Mouse (Mus musculus): ENCODE results near the gene Fam214a. TPM values are rescaled to one million over a fixed set of nuclear protein-coding genes. Genes with fewer than 3 reads are reported as not detected.

Fam214a gene
- polyA plus RNA-seq, 1 experiment from 2014 or later, result 6.4 TPM

GRCm38 (mm10) chr9:74966200-74966599, 13.5 kb downstream of the Fam214a start:
- H3K27me3 ChIP-seq (ENCODE audit: insufficient read depth, low read length), result no peaks in the 10 kb centered on the region
- no peak overlapping the region for H3K27ac ChIP-seq (ENCODE audit: low read depth)
- 41% methylated on average over 4 of the region's 4 CpGs for WGBS (ENCODE audit: insufficient replicate concordance)
- H3K36me3 ChIP-seq (replicated peaks; ENCODE audit: insufficient read depth, low read length), result peaks cover 7% of the 10 kb centered on the region; the same call in 1 of the 2 replicates
- DNase-seq (no peak), ATAC-seq (no peak)
- H3K9ac ChIP-seq (replicated peaks), result no peak overlapping the region
- TF ChIP-seq EP300 (IDR thresholded peaks at IDR 0.05; ENCODE audit: low read depth) (no peak), CTCF (IDR thresholded peaks at IDR 0.05; ENCODE audit: low read depth) (no peak)
- no peak overlapping the region for H3K4me2 ChIP-seq (ENCODE audit: low read depth, low read length)
- H3K4me3 ChIP-seq (ENCODE audit: low read depth, low read length), result no peak overlapping the region
- no peaks in the 10 kb centered on the region for H3K9me3 ChIP-seq (ENCODE audit: low read length)
- 0 out of 2 replicates have a peak, but pooled peaks cover 2% of the 10 kb centered on the region for H3K4me1 ChIP-seq (ENCODE audit: insufficient read depth)

DNA sequence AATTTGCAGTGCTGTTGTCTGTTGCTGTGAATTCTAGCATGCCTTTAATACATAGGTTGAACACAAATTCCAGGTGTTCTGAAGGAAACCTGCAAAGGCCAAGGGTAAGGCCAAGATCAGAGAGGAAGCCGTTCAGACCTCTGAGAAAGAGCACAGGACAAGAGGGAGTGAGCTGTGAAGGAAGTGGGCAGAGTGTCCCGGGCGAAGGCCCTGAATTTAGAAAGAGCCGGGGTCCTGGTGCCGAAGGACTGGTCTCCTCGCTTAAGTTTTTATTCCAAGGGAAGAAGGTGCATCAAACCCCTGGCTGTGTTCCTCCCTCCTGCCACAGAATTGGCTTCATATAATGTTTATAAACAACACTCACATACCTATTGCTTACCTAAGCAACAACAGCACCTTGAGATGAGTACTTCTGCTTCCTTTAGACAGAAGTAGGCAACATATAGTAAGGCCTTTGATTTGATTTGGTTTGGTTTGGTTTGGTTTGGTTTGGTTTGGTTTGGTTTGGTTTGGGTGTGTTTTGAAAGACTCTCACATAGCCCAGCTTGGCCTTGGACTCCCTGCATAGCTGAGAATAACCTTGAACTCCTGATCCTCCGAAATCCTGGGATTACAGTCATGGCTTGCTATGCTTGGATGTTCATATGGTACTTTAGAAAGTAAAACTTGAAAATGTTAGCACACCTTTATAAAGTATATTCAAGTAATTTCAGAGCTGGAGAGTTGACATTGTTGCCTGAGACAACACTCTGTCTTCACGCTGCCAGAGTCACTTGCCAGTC, 16.2 kb downstream of the Fam214a start:
- no peak overlapping the region for H3K4me2 ChIP-seq (ENCODE audit: low read depth, low read length)
- WGBS (ENCODE audit: insufficient replicate concordance), result 86% methylated on average over 8 of the region's 8 CpGs
- no peaks in the 10 kb centered on the region for H3K36me3 ChIP-seq (replicated peaks; ENCODE audit: insufficient read depth, low read length)
- DNase-seq (no peak), ATAC-seq (no peak)
- H3K9me3 ChIP-seq (ENCODE audit: low read length), result no peaks in the 10 kb centered on the region
- TF ChIP-seq CTCF (IDR thresholded peaks at IDR 0.05; ENCODE audit: low read depth) (no peak), EP300 (IDR thresholded peaks at IDR 0.05; ENCODE audit: low read depth) (no peak)
- no peak overlapping the region for H3K27ac ChIP-seq (ENCODE audit: low read depth)
- H3K9ac ChIP-seq (replicated peaks), result no peak overlapping the region
- H3K4me1 ChIP-seq (ENCODE audit: insufficient read depth), result 0 out of 2 replicates have a peak, but pooled peaks cover 2% of the 10 kb centered on the region
- H3K27me3 ChIP-seq (ENCODE audit: insufficient read depth, low read length), result no peaks in the 10 kb centered on the region
- no peak overlapping the region for H3K4me3 ChIP-seq (ENCODE audit: low read depth, low read length)

GRCm38 (mm10) chr9:74970591-74970990, 17.9 kb downstream of the Fam214a start:
- no peaks in the 10 kb centered on the region for H3K27me3 ChIP-seq (ENCODE audit: insufficient read depth, low read length)
- DNase-seq (no peak), ATAC-seq (no peak)
- no peak overlapping the region for H3K4me3 ChIP-seq (ENCODE audit: low read depth, low read length)
- 59% methylated on average over 1 of the region's 1 CpGs for WGBS (ENCODE audit: insufficient replicate concordance)
- TF ChIP-seq EP300 (IDR thresholded peaks at IDR 0.05; ENCODE audit: low read depth) (no peak), CTCF (IDR thresholded peaks at IDR 0.05; ENCODE audit: low read depth) (no peak)
- no peak overlapping the region for H3K4me2 ChIP-seq (ENCODE audit: low read depth, low read length)
- H3K9ac ChIP-seq (replicated peaks), result no peak overlapping the region
- H3K4me1 ChIP-seq (ENCODE audit: insufficient read depth), result peaks cover 15% of the 10 kb centered on the region
- H3K27ac ChIP-seq (ENCODE audit: low read depth), result no peak overlapping the region
- no peaks in the 10 kb centered on the region for H3K9me3 ChIP-seq (ENCODE audit: low read length)
- no peaks in the 10 kb centered on the region for H3K36me3 ChIP-seq (replicated peaks; ENCODE audit: insufficient read depth, low read length)

GRCm38 (mm10) chr9:74971191-74971976, 18.7 kb downstream of the Fam214a start:
- Histone ChIP-seq H3K4me2 (ENCODE audit: low read depth, low read length) (no peak overlapping the region), H3K4me3 (ENCODE audit: low read depth, low read length) (no peak overlapping the region), H3K9ac (replicated peaks) (no peak overlapping the region), H3K4me1 (ENCODE audit: insufficient read depth) (peaks cover 16% of the 10 kb centered on the region), H3K27ac (ENCODE audit: low read depth) (no peak overlapping the region), H3K36me3 (replicated peaks; ENCODE audit: insufficient read depth, low read length) (no peaks in the 10 kb centered on the region), H3K27me3 (ENCODE audit: insufficient read depth, low read length) (no peaks in the 10 kb centered on the region), H3K9me3 (ENCODE audit: low read length) (no peaks in the 10 kb centered on the region)
- ATAC-seq, result no peak
- no peak for DNase-seq
- WGBS (ENCODE audit: insufficient replicate concordance), result 76% methylated on average over 12 of the region's 12 CpGs
- no peak for TF ChIP-seq EP300 (IDR thresholded peaks at IDR 0.05; ENCODE audit: low read depth)
- no peak for TF ChIP-seq CTCF (IDR thresholded peaks at IDR 0.05; ENCODE audit: low read depth)

- WGBS (ENCODE audit: insufficient replicate concordance), result 63% methylated on average over 5 of the region's 5 CpGs
- no peak for TF ChIP-seq EP300 (IDR thresholded peaks at IDR 0.05; ENCODE audit: low read depth)
- TF ChIP-seq CTCF (IDR thresholded peaks at IDR 0.05; ENCODE audit: low read depth), result no peak
Measured at GRCm38 (mm10) chr9:74972736-74973135, 20.1 kb downstream of the Fam214a start.

DNA sequence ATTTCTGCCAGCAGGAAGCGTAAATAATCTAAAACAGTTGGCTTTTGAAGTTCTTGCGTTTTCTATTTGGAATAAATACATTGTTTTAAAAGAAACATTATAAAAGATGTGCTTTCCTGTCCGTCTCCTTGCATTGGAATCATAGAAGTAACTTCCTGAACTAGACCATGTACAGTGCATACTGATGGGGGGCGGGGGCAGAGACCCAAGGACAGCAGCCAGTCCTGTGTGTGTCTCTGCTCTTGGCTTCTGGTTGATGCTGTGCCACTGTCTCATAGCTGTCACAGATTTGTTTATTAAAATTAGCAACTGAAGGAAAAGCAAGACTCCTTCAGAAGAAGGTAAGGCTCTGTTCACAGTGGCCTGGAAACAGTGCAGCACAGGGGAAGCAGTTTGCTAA, 20.5 kb downstream of the Fam214a start:
- Histone ChIP-seq H3K27me3 (ENCODE audit: insufficient read depth, low read length) (no peaks in the 10 kb centered on the region), H3K4me3 (ENCODE audit: low read depth, low read length) (no peak overlapping the region), H3K9ac (replicated peaks) (no peak overlapping the region), H3K4me2 (ENCODE audit: low read depth, low read length) (no peak overlapping the region), H3K36me3 (replicated peaks; ENCODE audit: insufficient read depth, low read length) (no peaks in the 10 kb centered on the region), H3K4me1 (ENCODE audit: insufficient read depth) (peaks cover 17% of the 10 kb centered on the region), H3K27ac (ENCODE audit: low read depth) (peak overlapping the region; percentile 49; the same call in 1 of the 2 replicates), H3K9me3 (ENCODE audit: low read length) (no peaks in the 10 kb centered on the region)
- 73% methylated on average over 4 of the region's 4 CpGs for WGBS (ENCODE audit: insufficient replicate concordance)
- DNase-seq (no peak), ATAC-seq (no peak)
- no peak for TF ChIP-seq CTCF (IDR thresholded peaks at IDR 0.05; ENCODE audit: low read depth)
- no peak for TF ChIP-seq EP300 (IDR thresholded peaks at IDR 0.05; ENCODE audit: low read depth)

More at GRCm38 (mm10) chr9:74972736-74973135, 20.1 kb downstream of the Fam214a start:
- Histone ChIP-seq H3K36me3 (replicated peaks; ENCODE audit: insufficient read depth, low read length) (no peaks in the 10 kb centered on the region), H3K4me1 (ENCODE audit: insufficient read depth) (peaks cover 17% of the 10 kb centered on the region), H3K4me2 (ENCODE audit: low read depth, low read length) (no peak overlapping the region), H3K9ac (replicated peaks) (no peak overlapping the region), H3K27me3 (ENCODE audit: insufficient read depth, low read length) (no peaks in the 10 kb centered on the region), H3K4me3 (ENCODE audit: low read depth, low read length) (no peak overlapping the region), H3K9me3 (ENCODE audit: low read length) (no peaks in the 10 kb centered on the region), H3K27ac (ENCODE audit: low read depth) (peak overlapping the region; percentile 49; the same call in 1 of the 2 replicates)
- peak; percentile 58 for ATAC-seq
- peak; percentile 29 for DNase-seq
